8 mouse cellular contexts compared by ENCODE assay signal in genomic region chr17:25016292-25017132, GRCm38 (mm10). TPM values are rescaled to one million over a fixed set of nuclear protein-coding genes. Genes with fewer than 3 reads are reported as not detected.
DNase-seq lines count a peak whose midpoint lies in the region; ATAC-seq lines count a peak whose summit lies in the region.

No protein-coding gene starts in this region.

- peak overlapping the region; percentile 91 for H3K4me2 ChIP-seq in hindbrain, embryonic 11.5 days (replicated peaks; ENCODE audit: low read depth, low read length)

- peak; percentile 90 for DNase-seq in Muller cell, postnatal 12 days (ENCODE audit: inconsistent ontology term)
- DNase-seq in c-Kit-positive CD71-positive TER-119-positive erythroid progenitor cells, embryonic 14.5 days (ENCODE audit: low spot score) = peak; percentile 27
- peak; percentile 63 for DNase-seq in hindbrain, embryonic 11.5 days (ENCODE audit: low spot score)
- peak; percentile 75 to 83 for DNase-seq in layer of hippocampus, postnatal 36 days
- DNase-seq in lung, postnatal 4 days = peak; percentile 84 to 88
- peak; percentile 73 for DNase-seq in retina, embryonic 14.5 days (ENCODE audit: low spot score)
- DNase-seq in thymus, postnatal 4 days = peak; percentile 75

- no peaks in the 10 kb centered on the region for H3K9me3 ChIP-seq in hindbrain, embryonic 11.5 days (ENCODE audit: control insufficient read depth, low read length)

- under 1% methylated on average over 55 of the region's 55 CpGs for WGBS in hindbrain, embryonic 11.5 days

- peak overlapping the region; percentile 99 for H3K4me3 ChIP-seq in hindbrain, embryonic 11.5 days (ENCODE audit: low read depth, low read length)

- no peaks in the 10 kb centered on the region for H3K4me1 ChIP-seq in hindbrain, embryonic 11.5 days (replicated peaks; ENCODE audit: control insufficient read depth, insufficient read depth, low read length)

- H3K36me3 ChIP-seq in hindbrain, embryonic 11.5 days (ENCODE audit: control insufficient read depth, insufficient read depth, low read length) = no peaks in the 10 kb centered on the region

- H3K27ac ChIP-seq in hindbrain, embryonic 11.5 days (ENCODE audit: low read depth, low read length) = peak overlapping the region; percentile 82

- H3K27me3 ChIP-seq in hindbrain, embryonic 11.5 days (ENCODE audit: control insufficient read depth, insufficient read depth, low read length) = no peaks in the 10 kb centered on the region

- H3K9ac ChIP-seq in hindbrain, embryonic 11.5 days (ENCODE audit: low read depth, low read length) = peak overlapping the region; percentile 77

- ATAC-seq in frontal cortex, adult (ENCODE audit: low TSS enrichment) = peak; percentile 81
- peak; percentile 88 for ATAC-seq in hindbrain, embryonic 11.5 days (ENCODE audit: low FRiP score)

RNA-seq across cellular contexts. Expression of gene Ift140, which starts 0.6 kb away (rescaled TPM):
- 15.9 and 17.5 TPM in 2 replicates for polyA plus RNA-seq in hindbrain, embryonic 11.5 days (2014; fragmentation: Nextera tagmentation; extraction: Ambion mirVana)
- total RNA-seq in layer of hippocampus, postnatal 36 days (2021) = 10 to 100 TPM; 23.8 to 24.0 TPM

RNA-seq across cellular contexts. Expression of gene Cramp1l, which starts 0.9 kb away (rescaled TPM):
- 11.2 and 15.1 TPM in 2 replicates for polyA plus RNA-seq in hindbrain, embryonic 11.5 days (2014; fragmentation: Nextera tagmentation; extraction: Ambion mirVana)
- total RNA-seq in layer of hippocampus, postnatal 36 days (2021) = 10 to 100 TPM; 27.2 to 28.3 TPM

RNA-seq across cellular contexts. Expression of gene Jpt2, which starts 56.0 kb away (rescaled TPM):
- 214 and 237 TPM in 2 replicates for polyA plus RNA-seq in hindbrain, embryonic 11.5 days (2014; fragmentation: Nextera tagmentation; extraction: Ambion mirVana)
- 1 to 10 TPM; 5.5 to 6.3 TPM for total RNA-seq in layer of hippocampus, postnatal 36 days (2021)

Comparison
In these comparisons a context has a peak if more than half of its experiments do, and no peak if none do; other contexts are left out.
1. Peak in every context shown above with its lines: DNase-seq, ATAC-seq, H3K4me3 ChIP-seq and H3K27ac ChIP-seq.
2. DNase-seq: peak in every context shown above with its lines; median percentile 90 in Muller cell, postnatal 12 days; 86 in lung, postnatal 4 days; 79 in layer of hippocampus, postnatal 36 days; 75 in thymus, postnatal 4 days; 73 in retina, embryonic 14.5 days; 63 in hindbrain, embryonic 11.5 days; 27 in c-Kit-positive CD71-positive TER-119-positive erythroid progenitor cells, embryonic 14.5 days.